Mouse (Mus musculus): ENCODE measurements around the gene Rsph10b.
A peak's percentile ranks its signal among the peaks of the same experiment; 100 is the strongest.
"Not testable (repeated sequence)": the region's sequence is repeated elsewhere in the genome, so short reads cannot be mapped to it uniquely, and the experiment has no call there.

Gene Rsph10b

GRCm38 (mm10) chr5:143994632-143995365 lies 62.0 kb downstream of the Rsph10b start:
- no peak for DNase-seq

GRCm38 (mm10) chr5:143999409-143999808 lies 66.6 kb downstream of the Rsph10b start:
- DNase-seq, result no peak

GRCm38 (mm10) chr5:144002461-144003192 lies 69.8 kb downstream of the Rsph10b start:
- no peak for DNase-seq

GRCm38 (mm10) chr5:144013366-144014134 lies 80.7 kb downstream of the Rsph10b start:
- DNase-seq, result not testable (repeated sequence)

- peak; percentile 71 for DNase-seq
Observed at GRCm38 (mm10) chr5:144014551-144015311, 81.9 kb downstream of the Rsph10b start, which contains the start of gene Ccz1. Gene Ccz1, minus strand, starts transcription at chr5:144014877.

GRCm38 (mm10) chr5:144015312-144015650 lies 82.4 kb downstream of the Rsph10b start:
- DNase-seq, result no peak

- DNase-seq, result no peak
Observed at GRCm38 (mm10) chr5:144015845-144016244, 83.0 kb downstream of the Rsph10b start.

- DNase-seq, result no peak
Observed at GRCm38 (mm10) chr5:144026620-144027263, 93.9 kb downstream of the Rsph10b start, which contains the start of gene Ocm. Gene Ocm, minus strand, starts transcription at chr5:144026670.

- no peak for DNase-seq
Observed at GRCm38 (mm10) chr5:144032491-144032890, 99.7 kb downstream of the Rsph10b start.

- DNase-seq, result no peak
Observed at GRCm38 (mm10) chr5:144034567-144034966, 101.7 kb downstream of the Rsph10b start.

Measured in right cerebral cortex, postnatal 4 days (tissue).